Mouse (Mus musculus) right cerebral cortex, postnatal 14 days (tissue): Measurements from ENCODE around the gene Cxcr5.

Source experiments
- DNase-seq: peaks from one replicate; pipeline ENCODE4 v3.0.0; 2022

The Cxcr5 gene

DNA sequence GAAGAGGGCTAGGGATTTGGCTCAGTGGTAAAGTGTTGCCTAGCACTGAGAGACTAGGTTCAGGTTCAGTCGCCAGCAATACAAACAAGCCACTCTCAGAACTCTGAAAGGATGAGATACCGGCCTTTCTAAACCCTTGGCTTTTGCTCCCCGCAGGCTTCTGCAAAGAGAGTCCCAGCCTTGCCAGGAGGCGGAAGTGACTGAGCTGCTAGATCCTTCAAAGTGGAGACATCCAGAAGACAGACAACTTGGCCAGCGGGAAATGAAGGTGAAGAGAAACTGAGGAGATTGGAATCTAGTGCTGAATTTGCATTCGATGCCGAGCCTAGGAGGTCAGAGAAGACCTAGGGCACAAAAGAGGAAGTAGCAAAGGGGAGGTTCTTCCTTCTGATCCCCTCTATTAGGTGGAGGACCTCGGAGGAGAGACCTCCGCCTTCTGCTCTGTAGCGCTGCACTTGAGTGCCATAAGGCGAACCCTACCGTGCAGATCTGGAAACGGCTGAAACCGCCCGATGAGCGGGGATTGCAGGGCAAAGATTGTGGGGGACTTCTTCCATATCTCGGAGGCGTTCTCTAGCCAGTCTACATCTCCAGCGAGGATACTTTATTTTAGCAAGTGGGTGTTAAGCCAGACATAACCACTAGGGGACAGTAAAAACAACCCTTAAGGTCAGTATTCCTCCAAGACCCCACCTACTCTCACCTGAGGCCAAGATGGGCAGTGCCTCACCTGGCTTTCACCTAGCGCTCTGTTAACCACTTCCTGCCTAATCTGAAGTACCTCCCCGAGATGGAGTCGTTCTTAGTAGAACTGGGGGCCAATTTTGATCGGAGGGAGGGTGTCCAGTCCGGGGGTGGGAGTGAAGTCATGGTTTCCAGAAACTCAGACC, 84.1 kb downstream of the Cxcr5 start:
- DNase-seq = no peak

GRCm38 (mm10) chr9:44475936-44476335, 85.7 kb downstream of the Cxcr5 start:
- no peak for DNase-seq

DNA sequence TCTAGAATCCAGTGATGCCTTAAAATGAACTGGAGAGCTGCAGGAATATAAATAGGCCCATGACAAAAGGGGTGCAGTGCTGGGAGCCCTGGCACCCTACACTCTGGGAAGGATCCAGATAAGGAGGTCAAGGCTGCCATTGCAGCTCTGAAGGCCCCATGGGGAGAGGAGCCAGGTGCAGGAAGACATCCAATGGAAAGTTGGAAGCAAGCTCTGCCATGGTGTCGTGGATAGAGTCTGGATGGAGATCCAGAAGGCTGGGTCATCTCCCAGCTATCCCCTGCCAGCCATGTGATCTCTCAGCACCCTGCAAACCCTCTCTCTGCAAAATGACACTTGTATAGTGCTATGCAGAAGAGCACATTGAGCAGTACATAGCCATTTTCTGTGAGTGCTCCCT, 87.3 kb downstream of the Cxcr5 start:
- DNase-seq = no peak

- no peak for DNase-seq
Measured at GRCm38 (mm10) chr9:44473184-44473583, 88.5 kb downstream of the Cxcr5 start.

- DNase-seq = no peak
Measured at GRCm38 (mm10) chr9:44468800-44469199, 92.9 kb downstream of the Cxcr5 start.

DNA sequence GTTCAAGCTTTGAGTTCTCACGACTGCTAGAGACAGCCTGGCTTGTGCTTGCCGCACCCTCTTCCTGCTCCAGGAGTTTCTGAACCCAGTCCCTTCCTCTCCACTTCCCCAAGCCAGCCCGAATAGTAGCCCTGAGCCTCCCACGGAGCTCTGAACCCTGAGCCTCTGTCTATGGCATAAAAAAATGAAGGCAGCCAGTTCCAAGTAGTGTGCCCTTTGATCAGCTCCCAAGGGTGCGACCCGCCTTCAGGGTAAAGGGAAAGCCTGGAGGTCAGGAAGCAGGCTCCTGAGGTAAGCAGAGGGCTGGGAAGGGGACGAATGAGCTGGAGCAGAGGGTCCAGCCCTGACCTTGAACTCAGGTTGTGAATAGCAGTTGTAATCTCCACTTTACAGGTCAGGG, 93.5 kb downstream of the Cxcr5 start:
- no peak for DNase-seq

DNA sequence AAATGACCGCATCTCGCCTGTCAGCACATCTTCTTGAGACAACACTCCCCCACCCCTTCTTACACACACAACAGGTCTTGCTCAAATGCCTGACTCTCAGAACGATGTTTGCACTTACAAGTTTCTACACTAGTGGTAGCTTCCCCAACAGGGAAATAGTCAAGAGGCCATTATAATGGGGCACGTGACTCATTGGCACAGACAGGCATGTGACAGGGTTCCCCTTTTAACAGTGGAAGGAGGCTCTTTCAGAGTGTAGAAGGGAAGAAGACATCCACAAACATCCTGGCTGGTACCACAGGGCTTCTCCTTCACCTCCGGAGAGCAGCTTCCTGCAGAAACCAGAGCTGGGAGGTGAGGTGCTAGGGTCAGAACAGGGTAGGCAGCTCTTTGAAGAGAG, 99.7 kb downstream of the Cxcr5 start:
- no peak for DNase-seq
